Mouse (Mus musculus) E14TG2a.4 (cell line): Measurements from ENCODE around the gene Gpr183.
A peak's percentile ranks its signal among the peaks of the same experiment; 100 is the strongest.

Experiments used
- H3K27me3 ChIP-seq: 2 replicates; pipeline ENCODE4 v1.6.1; 2014; ENCODE audit warnings: low read length, control low read depth; ENCODE audit not compliant: insufficient read depth
- H3K36me3 ChIP-seq: 2 replicates; pipeline ENCODE4 v1.6.1; 2014; ENCODE audit warnings: low read length, control low read depth; ENCODE audit not compliant: insufficient read depth
- H3K4me1 ChIP-seq: replicated peaks from 2 replicates; pipeline ENCODE4 v1.6.1; 2014; ENCODE audit warnings: low read depth, low read length, control low read depth
- H3K4me3 ChIP-seq: replicated peaks from 2 replicates; pipeline ENCODE4 v1.5.1; 2014; ENCODE audit warnings: mild to moderate bottlenecking, low read length
- H3K9me3 ChIP-seq: 2 replicates; pipeline ENCODE4 v1.6.1; 2014; ENCODE audit warnings: low read length, control low read depth
- CTCF ChIP-seq: conservative IDR thresholded peaks from 2 replicates; pipeline ENCODE4 v1.5.1; 2014; ENCODE audit warnings: low read length
- NANOG ChIP-seq: IDR thresholded peaks from 2 replicates; pipeline ENCODE4 v1.6.1; 2014; ENCODE audit warnings: borderline replicate concordance, low read length, mixed read lengths
- POU5F1 ChIP-seq: IDR thresholded peaks from 2 replicates; pipeline ENCODE4 v1.6.1; 2014; ENCODE audit warnings: low read length, borderline replicate concordance

The Gpr183 gene

DNA sequence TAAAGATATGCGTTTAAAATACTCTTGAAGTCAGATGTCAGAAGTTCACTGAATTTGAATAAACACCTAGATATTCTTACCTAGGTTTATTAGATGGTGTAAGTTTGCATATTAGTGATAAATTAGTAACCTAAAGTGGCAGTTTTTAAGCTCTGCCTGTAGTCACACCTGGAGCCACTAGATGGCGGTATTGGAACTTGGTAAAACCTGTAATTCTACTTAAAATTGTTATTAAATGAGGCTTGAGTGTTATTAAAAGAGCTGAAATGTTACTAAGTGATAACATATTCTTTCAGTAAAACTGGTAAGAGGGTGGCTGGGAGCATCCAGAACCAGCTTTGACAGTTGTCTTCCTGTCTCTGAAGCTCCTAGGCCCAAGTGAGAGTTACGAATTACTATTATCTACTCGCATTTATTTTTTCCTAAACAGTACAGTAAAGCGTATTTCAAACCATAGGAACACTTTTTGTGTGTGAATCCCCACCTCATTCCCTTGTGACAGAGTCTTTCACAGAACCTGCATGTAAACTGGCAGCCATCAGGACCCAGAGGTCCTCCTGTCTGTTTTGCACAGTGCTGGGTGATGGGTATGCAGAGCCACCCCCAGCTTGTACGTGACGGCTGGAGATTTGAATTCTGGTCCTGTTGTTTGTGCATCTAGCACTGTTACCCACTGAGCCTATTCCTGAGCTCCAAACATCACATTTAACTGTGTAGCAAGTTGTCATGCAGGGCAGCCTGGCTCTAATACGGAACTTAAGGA is 36.4 kb downstream of the Gpr183 start:
- no peak for TF ChIP-seq NANOG
- TF ChIP-seq CTCF = peak; percentile 92
- TF ChIP-seq POU5F1 = no peak
- Histone ChIP-seq H3K4me3 (no peak overlapping the region), H3K27me3 (no peaks in the 10 kb centered on the region)

DNA sequence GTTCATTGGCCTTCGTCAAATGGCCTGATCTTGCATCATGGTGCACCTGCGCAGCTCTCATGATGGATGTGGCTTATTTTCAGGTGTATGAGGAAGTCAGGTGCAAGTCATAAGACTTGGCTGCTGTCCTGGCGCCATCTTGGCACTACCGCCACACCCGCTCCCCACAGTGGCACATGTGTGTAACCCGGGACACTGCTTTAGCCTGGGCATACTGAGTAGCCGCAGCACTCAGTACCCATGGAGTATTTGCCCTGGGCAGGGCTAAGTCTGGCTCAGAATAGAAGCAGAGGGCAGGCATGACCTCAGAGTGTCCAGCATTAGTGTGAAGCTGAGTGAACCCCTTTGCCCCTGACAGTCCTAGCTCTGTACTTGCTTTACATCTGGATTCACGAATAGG is 37.5 kb downstream of the Gpr183 start:
- peaks cover 40% of the 10 kb centered on the region for H3K4me1 ChIP-seq
- no peak overlapping the region for H3K4me3 ChIP-seq
- no peak for TF ChIP-seq NANOG
- TF ChIP-seq POU5F1 = no peak
- TF ChIP-seq CTCF = no peak
- H3K36me3 ChIP-seq = peaks cover 8% of the 10 kb centered on the region; the same call in 1 of the 2 replicates
- no peaks in the 10 kb centered on the region for H3K9me3 ChIP-seq
- H3K27me3 ChIP-seq = no peaks in the 10 kb centered on the region

More for the DNA sequence above, 36.4 kb downstream of the Gpr183 start:
- H3K4me1 ChIP-seq = peaks cover 52% of the 10 kb centered on the region
- peaks cover 15% of the 10 kb centered on the region for H3K36me3 ChIP-seq
- H3K9me3 ChIP-seq = no peaks in the 10 kb centered on the region

DNA sequence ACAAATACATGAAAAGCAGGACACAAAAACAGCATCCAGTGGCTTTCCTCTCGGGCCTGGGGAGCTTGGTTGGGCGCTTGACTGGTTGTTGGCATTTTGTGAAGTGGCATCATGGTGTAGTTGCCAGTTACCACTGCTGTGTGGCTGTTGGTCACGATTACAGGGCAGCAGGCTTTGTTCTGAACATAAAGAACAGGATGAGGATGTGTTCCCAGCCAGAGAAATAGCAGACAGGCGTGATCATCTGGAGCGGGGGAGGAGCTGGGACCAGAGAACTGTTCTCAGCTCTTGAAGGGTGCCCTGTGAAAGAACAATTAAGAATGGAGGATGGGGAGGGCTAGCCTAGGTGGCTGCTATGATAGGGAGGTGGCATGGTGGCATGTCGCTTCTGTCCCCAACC is 38.1 kb downstream of the Gpr183 start:
- Histone ChIP-seq H3K9me3 (no peaks in the 10 kb centered on the region), H3K36me3 (peaks cover 12% of the 10 kb centered on the region; the same call in 1 of the 2 replicates), H3K27me3 (no peaks in the 10 kb centered on the region), H3K4me3 (no peak overlapping the region), H3K4me1 (peaks cover 35% of the 10 kb centered on the region)
- TF ChIP-seq CTCF (no peak), NANOG (no peak), POU5F1 (no peak)

DNA sequence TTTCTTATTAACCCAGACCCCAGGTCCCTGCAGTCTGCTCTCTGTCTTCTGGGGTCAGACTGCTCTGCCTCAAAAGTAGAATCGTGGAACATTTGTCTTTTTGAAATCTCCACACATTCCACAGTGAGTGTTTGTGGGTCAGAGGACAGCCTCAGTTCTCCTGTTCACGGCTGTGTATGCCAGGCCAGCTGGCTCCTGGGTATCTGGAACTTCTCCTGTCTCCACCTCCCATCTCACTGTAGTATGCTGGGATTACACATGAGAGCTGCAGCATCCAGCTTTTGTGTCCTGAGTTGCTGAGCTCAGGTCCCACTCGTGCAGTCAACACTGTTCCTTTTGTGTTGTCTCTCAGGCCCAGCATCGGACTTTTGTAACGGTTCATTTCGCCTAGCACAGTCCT is 40.1 kb downstream of the Gpr183 start:
- no peaks in the 10 kb centered on the region for H3K27me3 ChIP-seq
- no peak for TF ChIP-seq POU5F1
- TF ChIP-seq CTCF = no peak
- no peak for TF ChIP-seq NANOG
- H3K4me1 ChIP-seq = peaks cover 18% of the 10 kb centered on the region

DNA sequence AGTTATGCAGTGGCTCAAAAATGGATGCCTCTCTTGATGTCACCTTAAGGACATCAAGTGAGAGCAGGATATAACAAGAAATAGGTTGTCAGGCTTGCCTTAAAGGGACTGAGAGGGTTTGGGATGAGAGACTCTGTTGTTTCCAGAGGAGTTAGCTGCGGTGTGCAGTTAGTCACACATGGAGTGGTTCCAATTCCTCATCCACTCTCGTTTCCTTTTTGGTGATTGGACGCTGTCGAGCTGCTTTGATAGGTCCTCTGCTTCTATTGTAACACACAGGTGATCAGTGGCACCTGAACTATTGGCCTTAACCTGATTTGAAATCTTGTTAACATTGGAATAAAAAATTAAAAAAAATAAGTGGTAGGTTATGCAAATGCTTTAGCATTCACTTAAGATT is 42.3 kb downstream of the Gpr183 start:
- Histone ChIP-seq H3K27me3 (no peaks in the 10 kb centered on the region), H3K36me3 (peaks cover 34% of the 10 kb centered on the region; the same call in 1 of the 2 replicates), H3K9me3 (no peaks in the 10 kb centered on the region), H3K4me1 (peaks cover 13% of the 10 kb centered on the region), H3K4me3 (no peak overlapping the region)
- no peak for TF ChIP-seq CTCF
- TF ChIP-seq POU5F1 = no peak
- TF ChIP-seq NANOG = no peak

More for the DNA sequence above, 40.1 kb downstream of the Gpr183 start:
- no peaks in the 10 kb centered on the region for H3K9me3 ChIP-seq
- H3K4me3 ChIP-seq = no peak overlapping the region
- H3K36me3 ChIP-seq = peaks cover 25% of the 10 kb centered on the region; the same call in 1 of the 2 replicates

DNA sequence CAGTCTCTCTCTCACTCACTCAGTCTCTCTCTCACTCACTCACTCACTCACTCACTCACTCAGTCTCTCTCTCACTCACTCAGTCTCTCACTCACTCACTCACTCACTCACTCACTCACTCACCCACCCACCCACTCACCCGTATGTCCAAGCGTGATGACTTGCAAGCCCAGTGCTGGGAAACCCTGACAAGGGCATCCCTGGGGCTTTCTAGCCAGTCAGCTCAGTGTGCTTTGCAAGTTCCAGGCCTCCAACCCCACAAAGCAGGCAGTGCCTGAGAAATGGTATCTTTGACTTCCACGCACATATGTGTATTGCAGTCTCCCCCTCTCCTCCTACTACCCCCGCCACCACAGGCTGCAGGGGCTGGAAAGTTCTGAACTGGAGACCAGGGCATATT is 43.0 kb downstream of the Gpr183 start:
- Histone ChIP-seq H3K36me3 (peaks cover 41% of the 10 kb centered on the region), H3K27me3 (no peaks in the 10 kb centered on the region), H3K9me3 (no peaks in the 10 kb centered on the region), H3K4me1 (peaks cover 6% of the 10 kb centered on the region), H3K4me3 (no peak overlapping the region)
- no peak for TF ChIP-seq NANOG
- no peak for TF ChIP-seq CTCF
- no peak for TF ChIP-seq POU5F1

DNA sequence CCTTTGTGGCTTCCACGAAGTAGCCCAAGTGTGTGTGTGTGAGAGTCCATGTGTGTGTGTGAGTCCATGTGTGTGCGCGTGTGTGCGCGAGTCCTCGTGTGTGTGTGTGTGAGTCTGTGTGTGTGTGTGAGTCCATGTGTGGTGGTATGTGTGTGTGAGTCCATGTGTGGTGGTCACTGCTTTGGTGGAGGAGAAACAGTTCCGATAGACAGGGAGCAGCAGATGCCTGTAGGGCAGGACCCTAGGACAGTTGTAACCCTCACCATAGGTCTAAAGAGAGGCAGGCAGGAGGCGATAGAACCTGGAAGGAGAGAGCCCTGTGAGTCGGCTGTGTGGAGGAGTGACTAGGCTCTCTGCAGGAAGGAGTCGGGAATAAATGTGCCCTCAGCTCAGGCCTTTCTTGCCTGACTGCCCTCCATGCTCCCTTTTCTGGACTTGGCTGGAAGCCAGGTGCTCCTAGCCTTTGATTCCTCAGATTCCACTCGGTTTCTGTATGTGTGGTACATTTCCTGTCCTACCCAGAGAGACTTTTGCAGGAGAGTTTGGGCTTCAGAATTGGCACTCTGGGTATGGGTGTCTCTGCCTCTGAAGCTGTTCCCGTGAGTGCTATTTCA is 44.4 kb downstream of the Gpr183 start:
- Histone ChIP-seq H3K4me3 (no peak overlapping the region), H3K36me3 (peaks cover 55% of the 10 kb centered on the region), H3K4me1 (no peaks in the 10 kb centered on the region), H3K9me3 (no peaks in the 10 kb centered on the region), H3K27me3 (no peaks in the 10 kb centered on the region)
- TF ChIP-seq NANOG (no peak), CTCF (no peak), POU5F1 (no peak)

DNA sequence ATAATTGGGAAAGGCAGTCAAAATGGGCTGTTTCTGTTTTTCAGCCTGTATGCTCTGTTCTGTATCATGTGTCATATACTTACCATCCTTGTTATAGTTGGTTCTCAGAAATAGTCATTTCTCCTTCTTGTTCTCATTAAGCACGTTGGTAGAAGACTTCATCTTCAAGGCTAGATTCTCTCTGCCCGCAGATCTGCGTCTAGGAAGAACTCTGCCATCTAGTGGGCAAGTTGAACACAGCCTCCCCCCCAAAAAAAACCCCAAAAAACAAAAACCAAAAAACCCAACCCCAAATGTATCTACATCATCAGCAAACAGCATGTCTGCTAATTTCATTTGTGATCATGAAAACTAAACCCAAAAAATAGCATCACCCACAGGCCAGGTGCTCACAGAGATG is 45.2 kb downstream of the Gpr183 start:
- TF ChIP-seq CTCF (peak; percentile 61), POU5F1 (no peak), NANOG (no peak)
- Histone ChIP-seq H3K4me1 (no peaks in the 10 kb centered on the region), H3K4me3 (no peak overlapping the region), H3K36me3 (peaks cover 59% of the 10 kb centered on the region), H3K27me3 (no peaks in the 10 kb centered on the region), H3K9me3 (no peaks in the 10 kb centered on the region)

DNA sequence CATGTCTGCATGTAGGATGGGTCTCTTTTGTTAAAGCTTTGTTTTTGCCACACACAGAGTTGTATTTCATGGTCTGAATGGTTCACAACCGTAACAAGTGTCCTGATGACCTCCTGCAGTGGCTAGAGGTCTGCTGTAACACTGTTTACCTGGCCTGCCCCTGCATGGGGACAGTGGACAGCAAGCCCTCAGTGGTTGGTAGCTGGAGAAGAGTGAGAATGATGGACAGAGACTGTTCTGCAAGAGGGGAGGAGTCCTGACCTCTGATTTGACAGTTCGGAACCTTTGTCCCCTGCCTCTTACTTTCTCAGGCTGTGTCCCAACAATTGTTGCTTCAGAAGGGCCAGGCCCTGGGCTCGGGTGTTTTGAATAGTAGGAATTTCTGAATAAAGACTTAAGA is 46.7 kb downstream of the Gpr183 start:
- no peak for TF ChIP-seq NANOG
- no peak for TF ChIP-seq CTCF
- no peak for TF ChIP-seq POU5F1
- Histone ChIP-seq H3K36me3 (peaks cover 51% of the 10 kb centered on the region), H3K27me3 (no peaks in the 10 kb centered on the region), H3K4me3 (no peak overlapping the region), H3K4me1 (0 out of 2 replicates have a peak, but pooled peaks cover 2% of the 10 kb centered on the region), H3K9me3 (no peaks in the 10 kb centered on the region)
